Mouse (Mus musculus) erythroblast, adult 5-6 weeks (primary cell): ENCODE measurements around the gene 6430550D23Rik. TPM values are rescaled to one million over a fixed set of nuclear protein-coding genes. Genes with fewer than 3 reads are reported as not detected.

ENCODE experiments used
- ATAC-seq: replicated peaks from 2 replicates; pipeline ENCODE4 v1.8.0; 2016; ENCODE audit warnings: moderate number of reproducible peaks, mild to moderate bottlenecking, moderate TSS enrichment, inconsistent platforms; ENCODE audit not compliant: poor library complexity, low FRiP score, severe bottlenecking
- total RNA-seq, 2 experiments: library from RNA; stranded (forward) in 1 of 2; stranded (reverse) in 1 of 2; fragments of 150-400 nt in 1 of 2; fragments of 200-764, 138-1000 nt in 1 of 2; gene quantifications; 2 replicates each; pipeline versions ENCODE4 v1.2.3 to v1.2.4; 2015 to 2017; ENCODE audit warnings: low replicate concordance in 2 of 2

6430550D23Rik gene
- not detected in 2 replicates for total RNA-seq (2015; ENCODE audit: low replicate concordance)
- 1.4 TPM in 1 of 2 replicates, not detected in the other for total RNA-seq (2017; ENCODE audit: low replicate concordance)

DNA sequence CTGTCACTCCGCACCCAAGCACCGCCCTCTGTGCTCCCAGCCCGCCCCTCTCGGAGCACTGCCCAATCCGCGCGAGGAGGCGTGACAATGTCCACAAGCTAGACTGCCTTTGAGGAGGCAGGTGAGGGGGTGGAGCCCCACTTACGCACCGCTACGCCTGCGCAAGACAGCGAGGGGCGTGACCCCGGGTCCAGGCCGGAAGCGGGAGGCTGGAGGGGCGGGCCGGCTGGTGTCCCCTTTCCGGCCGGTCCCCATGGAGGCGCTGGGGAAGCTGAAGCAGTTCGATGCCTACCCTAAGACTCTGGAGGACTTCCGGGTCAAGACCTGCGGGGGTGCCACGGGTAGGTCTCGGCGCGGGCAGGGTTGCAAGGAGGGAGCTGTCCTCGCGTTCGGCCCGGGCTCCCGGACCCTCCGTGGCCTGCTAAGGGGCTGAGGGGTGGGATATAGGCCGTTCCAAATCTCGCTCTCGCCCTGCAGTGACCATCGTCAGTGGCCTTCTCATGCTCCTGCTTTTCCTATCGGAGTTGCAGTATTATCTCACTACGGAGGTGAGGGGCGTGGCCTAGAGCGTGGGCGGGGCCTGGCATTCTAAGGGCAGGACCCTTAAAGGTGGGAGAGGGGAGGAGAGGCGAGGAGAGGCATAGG is at the start of gene 6430550D23Rik, which contains the start of gene Ergic3:
TSS of gene 6430550D23Rik (minus strand) at position 90 of the 645 bp plus-strand sequence.
TSS of gene Ergic3 (plus strand) at position 158 of the 645 bp plus-strand sequence.
- peak; percentile 98 for ATAC-seq

DNA sequence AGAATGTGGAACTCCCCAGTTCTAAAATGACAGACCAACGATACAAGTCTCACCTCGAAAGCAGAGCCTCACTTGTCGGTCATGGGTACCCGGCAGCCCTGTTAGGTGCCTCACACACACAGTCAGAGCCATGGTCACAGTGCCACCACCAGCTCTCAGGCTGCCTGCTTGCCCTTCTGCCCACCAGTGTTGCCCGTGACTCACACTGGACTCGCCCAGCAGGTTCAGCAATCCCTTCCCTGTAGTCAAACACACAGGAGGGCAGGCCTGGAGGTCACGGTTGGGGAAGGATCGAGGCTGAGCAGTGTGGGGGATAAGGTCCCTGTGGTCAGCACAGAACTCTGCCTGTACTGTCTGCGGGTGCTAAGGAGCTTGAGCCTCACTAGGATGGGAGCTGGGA is 45.0 kb upstream of the 6430550D23Rik start, which contains the start of gene Fer1l4:
TSS of gene Fer1l4 (minus strand) at position 132 of the 400 bp plus-strand sequence.
- no peak for ATAC-seq

DNA sequence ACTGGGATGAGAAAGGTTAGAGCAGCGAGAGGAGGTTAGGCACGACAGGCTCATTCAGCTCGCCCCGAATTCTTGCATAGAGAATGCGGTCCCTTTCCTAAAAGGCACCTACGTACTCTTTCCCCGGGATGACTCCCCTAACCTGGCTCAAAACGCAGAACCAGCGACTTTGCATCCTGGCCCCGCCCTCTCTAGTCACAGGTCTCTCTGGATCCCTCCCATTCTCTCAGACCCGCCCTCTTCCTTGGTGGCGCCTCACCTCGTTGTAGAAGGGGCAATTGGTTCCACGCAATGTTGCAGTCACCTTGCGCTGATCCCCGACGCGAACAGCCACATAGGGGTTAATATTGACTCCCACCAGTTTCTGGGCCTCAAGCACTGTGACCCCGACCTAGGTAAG is 40.2 kb upstream of the 6430550D23Rik start:
- ATAC-seq = no peak; the same call in 1 of the 2 replicates

DNA sequence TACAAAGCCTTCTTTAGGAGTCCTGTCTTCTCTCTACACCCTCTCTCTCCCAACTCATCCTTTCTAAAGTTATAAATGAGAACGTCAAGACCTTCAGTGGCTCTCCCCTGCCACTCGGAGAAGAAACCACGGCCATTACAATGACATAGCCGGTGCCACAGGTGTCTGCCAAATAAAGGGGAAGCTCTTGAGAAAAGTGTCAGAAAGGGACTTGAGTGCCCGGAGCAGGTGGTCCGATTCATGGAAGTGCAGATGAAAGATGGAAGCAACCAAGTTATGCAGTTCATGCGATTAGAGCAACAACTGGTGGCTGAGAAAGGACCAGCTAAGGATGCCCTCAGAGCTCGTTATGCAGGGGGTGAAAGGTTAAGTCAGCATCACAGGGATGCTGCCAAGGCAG is 35.1 kb upstream of the 6430550D23Rik start:
- no peak for ATAC-seq

DNA sequence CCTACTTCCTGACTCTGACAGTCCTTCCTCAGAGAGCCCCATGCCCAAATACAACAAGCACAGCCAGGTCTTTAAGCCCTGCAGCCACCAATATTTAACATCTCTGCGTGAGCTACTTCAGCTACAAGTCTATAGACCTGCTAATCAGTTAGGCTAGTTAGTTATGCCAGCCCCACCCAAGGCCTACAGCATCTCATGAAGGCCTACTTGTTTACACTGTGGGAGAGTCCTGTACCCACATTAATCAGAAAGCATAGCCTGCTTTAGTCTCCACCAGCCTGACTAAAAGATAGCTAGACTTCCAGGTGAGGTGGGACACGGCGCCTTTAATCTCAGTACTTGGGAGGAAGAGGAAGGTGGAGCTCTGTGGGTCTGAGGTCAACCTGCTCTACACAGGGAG is 31.6 kb upstream of the 6430550D23Rik start:
- ATAC-seq = no peak

DNA sequence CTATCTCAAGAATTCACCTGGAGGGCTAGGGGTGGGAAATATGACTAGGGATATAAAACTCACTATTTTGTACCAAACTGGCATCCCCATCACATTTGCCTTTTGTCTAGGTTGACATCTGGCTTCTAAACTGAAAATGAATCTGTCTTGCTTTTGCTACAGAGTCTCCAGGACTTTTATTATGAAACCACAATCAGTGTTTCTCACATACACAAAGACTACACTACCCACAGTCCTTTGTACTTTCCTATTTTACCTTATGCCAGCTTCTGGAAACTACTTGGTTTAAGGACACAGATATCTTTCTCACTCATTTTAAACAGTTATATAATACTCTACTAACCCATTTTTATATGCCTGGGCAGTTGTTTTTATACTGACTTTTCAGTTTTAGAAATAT is 17.7 kb upstream of the 6430550D23Rik start:
- ATAC-seq = no peak

DNA sequence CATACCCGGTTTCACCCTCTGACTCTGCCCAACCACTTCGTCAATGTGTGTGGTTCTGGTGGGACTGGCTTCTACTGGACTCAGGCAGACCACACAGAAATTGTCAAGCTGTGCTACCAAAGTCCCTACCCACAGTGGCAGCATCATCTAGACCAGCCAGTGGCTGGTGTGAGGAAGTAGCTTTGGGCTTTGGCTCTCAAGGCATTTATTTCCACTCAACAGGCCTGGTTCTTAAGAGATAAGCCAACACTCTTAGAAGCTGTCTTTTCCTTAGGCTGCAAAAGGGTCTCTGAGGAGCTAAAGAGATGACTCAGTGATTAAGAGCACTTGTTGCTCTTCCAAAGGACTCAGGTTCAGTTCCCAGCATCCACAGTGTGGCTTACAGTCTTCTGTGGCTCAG is 14.0 kb upstream of the 6430550D23Rik start:
- no peak for ATAC-seq

DNA sequence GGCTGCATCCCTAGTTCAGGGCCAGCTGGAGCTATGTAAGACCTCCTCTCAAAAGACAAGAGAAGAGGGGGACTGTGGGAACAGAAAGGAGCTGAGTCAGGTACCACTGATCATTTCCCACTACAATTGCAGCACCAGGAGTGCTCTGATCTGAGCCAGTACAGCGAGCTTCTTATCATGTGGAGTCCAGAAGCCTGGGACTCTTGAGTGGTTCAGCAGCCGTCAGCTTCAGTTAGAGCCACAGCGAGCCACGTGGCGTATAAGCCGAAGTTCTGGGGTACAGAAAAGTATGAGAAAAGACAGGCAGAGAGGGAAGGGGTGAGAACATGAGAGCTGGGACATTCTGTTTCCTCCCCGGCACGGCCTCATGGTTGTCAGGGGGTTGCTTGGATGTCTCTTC is 13.4 kb upstream of the 6430550D23Rik start:
- no peak for ATAC-seq

DNA sequence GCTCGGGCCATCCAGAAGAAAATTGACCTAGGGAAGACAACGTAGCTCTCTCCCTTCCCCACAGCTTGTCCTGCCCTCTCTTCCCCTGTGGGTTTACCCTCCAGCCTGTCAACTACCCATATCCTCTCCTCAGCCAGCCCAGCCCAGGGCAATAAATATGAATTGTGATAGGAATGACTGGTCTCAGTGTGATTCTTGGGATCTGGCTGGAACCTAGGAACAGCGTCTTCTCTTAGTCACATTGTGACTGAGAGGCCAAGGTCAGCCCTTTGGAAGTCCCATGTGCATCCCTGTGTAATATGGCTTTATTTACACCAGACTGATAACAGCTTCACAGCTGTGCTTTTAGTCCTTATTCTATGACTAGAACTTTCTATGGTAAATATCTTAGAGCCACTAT is 10.3 kb upstream of the 6430550D23Rik start:
- ATAC-seq = no peak

DNA sequence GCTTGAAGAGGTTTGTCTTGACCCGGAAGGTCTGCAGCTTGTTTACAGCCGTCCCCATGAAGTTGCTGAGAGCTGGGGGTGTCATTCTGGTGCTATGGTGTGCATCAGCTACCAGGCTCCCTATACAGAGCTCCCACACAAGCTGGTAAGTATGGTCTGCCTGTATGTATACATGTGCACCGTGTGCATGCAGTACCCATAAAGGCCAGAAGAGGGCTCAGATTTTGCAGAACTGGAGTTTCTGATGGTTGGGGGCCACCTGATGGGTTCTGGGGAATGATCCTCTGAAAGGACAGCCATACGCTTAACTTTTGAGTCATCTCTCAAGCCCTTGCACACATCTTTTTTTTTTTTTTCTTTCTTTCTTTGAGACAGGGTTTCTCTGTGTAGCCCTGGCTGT is 2.4 kb downstream of the 6430550D23Rik start:
- ATAC-seq = no peak

DNA sequence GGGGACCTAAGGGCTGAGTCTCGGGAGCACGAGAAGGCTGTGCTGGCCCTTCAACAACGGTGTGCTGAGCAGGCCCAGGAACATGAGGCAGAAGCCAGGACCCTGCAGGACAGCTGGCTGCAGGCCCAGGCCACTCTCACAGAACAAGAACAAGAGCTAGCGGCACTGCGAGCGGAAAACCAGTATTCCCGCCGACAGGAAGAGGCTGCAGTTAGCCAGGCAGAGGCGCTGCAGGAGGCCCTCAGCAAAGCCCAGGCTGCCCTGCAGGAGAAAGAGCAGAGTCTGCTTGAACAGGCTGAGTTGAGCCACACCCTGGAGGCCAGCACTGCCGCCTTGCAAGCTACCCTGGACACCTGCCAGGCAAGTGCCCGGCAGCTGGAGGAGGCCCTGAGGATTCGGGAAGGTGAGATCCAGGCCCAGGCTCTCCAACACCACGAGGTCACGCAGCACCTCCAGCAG is 15.9 kb downstream of the 6430550D23Rik start:
- peak; percentile 81 for ATAC-seq

DNA sequence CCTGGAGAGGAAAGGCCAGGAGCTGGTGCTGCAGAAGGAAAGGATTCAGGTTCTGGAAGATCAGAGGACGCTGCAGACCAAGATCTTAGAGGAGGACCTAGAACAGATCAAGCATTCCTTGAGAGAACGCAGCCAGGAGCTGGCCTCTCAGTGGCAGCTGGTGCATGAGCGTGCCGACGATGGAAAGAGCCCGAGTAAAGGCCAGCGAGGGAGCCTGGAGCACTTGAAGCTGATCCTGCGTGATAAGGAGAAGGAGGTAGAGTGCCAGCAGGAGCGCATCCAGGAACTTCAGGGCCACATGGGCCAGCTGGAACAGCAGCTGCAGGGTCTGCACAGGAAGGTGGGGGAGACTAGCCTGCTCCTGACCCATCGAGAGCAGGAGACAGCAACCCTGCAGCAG is 16.6 kb downstream of the 6430550D23Rik start:
- no peak for ATAC-seq

DNA sequence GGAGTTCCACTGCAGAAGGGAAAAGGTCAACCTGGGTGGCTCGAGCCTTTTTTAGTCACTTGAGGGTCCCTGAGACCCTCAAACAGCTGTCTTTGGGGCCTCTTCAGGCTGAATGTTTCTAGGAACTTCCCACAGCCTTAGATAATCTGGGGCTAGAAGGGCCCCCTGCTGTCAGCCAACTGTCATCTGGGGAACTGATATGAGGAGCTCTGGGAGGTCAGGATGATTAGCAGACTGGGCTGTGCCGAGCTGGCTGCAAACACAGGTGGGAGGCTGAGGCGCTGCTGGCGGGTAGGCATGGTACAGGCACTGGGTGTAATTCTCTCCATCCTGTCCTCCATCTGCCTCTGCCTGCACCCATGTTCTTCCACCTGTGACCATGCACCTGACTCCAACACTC is 18.7 kb downstream of the 6430550D23Rik start:
- peak; percentile 74 for ATAC-seq

DNA sequence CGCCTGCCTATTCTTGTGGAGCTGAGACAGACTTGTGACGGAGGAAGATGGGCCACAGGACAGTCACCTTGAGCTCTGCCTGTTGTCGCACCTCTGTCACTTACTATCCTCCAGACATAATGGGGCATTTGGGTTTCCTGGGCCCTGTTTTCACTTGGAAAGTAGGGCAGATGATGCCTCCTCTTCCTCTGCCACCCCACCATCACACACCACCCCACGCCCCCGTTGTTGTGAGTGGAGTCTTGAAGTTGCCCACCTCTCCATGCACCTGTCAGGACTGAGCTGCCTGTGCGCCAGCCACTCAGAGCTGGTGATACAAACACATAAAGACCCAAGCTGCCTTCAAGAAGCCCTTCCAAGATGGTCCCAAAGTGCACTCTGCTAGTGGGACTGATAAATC is 20.6 kb downstream of the 6430550D23Rik start:
- no peak for ATAC-seq

DNA sequence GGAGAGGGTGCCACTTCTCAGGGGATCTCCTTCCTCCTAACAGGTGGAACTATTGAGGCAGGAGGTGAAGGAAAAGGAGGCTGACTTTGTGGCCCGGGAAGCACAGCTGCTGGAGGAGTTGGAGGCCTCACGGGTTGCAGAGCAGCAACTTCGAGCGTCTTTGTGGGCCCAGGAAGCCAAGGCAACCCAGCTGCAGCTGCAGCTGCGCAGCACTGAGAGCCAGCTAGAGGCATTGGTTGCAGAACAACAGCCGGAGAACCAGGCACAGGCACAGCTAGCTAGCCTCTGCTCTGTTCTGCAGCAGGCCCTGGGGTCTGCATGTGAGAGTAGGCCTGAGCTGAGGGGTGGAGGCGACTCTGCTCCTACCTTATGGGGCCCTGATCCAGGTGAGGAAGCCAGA is 22.0 kb downstream of the 6430550D23Rik start:
- ATAC-seq = no peak

DNA sequence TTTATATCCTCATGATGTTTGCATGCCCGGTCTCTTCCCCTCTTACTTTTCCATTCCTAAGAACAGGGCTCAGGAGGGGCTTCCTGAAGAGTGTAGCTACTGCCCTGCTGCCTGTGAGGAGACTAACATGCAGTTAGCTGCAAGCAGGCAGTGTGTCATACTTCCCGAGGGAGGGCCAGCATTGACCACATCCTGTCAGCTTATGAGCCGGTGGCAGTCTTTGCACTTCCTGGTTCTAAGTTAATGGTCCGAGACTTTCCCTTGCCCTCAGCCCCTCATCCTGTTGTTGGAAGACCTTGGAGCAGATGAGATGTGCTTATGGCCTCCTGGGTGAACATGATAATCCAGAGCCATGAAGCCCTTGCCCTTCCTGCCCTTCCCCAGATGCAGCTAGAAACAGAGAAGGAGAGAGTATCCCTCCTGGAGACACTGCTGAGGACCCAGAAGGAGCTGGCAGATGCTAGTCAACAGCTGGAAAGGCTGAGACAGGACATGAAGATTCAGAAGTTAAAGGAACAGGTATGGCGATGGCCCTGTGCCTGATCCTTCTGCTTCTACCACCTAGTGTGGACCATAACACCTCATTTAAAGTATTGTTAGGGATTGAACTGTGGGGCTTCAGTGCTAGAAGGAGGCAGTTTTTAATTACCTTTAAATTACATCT is 28.3 kb downstream of the 6430550D23Rik start:
- no peak for ATAC-seq

DNA sequence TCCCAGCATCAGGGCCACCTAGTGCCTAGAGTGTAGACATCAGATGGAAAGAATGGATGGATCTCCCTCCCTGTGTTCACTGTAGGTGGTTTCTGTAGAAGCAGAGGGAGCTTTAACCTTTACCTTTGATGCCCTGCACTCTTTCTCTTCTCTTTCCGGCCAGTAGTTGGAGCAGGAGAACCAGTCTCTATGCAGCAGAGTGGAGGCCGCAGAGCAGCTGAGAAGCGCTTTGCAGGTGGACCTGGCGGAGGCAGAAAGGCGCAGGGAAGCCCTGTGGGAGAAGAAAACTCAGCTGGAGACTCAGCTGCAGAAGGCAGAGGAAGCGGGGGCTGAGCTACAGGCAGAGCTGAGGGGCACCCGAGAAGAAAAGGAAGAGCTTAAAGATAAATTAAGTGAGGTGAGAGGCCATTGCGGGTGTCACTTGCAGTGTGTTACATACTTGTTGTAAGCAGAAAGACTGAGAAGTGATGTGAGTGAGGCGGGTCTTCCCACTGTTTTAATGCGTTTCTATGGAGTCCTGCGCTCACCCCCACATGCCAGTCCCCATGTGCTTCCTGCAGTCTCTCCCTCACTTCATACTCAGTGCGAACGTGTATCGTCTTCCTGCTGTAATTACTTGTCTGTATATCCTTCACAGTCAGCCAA is 33.6 kb downstream of the 6430550D23Rik start:
- ATAC-seq = no peak

DNA sequence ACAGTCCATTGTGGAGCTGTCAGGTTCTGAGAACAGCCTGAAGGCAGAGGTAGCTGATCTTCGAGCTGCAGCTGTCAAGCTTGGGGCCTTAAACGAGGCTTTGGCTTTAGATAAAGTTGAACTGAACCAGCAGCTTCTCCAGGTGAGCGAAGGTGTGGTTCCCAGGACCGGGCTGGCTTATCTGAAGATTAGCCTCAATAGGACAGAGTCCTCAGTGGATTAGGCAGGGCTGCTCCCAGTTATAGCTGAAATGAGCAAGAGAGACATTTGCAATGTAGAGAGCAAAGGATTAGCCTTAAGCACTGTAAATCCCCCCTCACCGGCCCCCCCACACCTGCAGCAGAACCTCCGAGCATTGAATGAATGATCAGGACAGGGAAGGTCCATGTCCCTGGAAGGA is 34.4 kb downstream of the 6430550D23Rik start:
- ATAC-seq = no peak

DNA sequence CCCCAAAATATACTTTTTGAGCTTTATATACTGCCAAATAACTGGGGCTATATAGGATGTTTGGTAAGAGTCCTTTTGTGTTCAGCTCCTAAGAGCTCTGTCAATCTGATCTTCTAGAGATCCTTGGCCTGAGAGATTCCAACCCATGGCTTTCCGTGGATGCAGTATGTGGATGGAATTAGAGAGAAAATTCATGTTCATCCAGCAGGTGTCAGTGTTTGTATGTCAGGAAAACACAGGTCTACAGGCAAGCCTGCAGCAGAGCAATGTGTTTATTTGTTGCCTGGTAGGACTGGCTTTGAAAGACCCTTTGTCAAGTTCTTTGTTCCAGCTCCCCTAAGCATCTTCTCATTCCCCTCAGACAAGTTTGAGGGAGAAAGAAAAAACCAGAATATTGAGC is 44.8 kb downstream of the 6430550D23Rik start:
- ATAC-seq = no peak

DNA sequence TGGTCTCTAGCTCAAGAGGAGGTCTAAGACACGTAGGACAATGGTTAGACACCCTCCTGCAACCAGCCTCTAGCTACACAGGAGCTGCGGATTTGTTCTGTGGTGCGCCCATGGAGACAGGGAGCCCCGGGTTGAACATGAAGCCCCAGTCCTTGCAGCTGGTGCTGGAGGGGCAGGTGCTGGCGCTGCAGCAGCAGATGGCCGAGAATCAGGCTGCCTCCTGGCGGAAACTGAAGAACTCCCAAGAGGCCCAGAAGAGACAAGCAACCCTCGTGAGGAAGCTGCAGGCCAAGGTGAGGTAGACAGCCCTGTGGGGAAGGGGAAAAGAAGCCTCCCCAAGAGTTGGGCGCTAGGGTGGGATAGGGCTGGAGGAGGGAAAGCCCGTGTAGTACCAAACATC is 45.9 kb downstream of the 6430550D23Rik start:
- ATAC-seq = no peak

DNA sequence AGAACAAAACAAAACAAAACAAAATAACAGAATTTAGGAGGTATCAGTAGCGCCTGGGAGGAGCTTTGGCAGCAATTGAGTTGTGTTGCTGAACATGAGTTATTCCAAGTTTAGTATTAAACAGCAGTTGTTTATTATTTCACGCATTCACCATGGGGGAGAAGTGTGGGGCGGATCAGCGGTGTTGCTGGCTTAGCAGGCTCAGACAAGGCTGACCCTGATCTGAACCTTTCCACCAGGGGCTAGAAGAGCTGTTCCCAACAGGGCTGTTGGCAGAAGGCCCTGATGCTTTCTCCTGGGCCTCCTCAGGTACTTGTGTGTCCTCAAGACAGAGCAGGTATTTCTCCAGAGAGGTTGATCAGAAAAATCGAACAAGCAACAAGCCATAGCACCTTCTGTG is 47.8 kb downstream of the 6430550D23Rik start:
- no peak for ATAC-seq
